Mouse (Mus musculus) CD4-positive, CD25-positive, alpha-beta regulatory T cell, adult 4 months (primary cell): Measurements from ENCODE around the gene Polg2. TPM values are rescaled to one million over a fixed set of nuclear protein-coding genes. Genes with fewer than 3 reads are reported as not detected.
"Not testable (repeated sequence)": the region's sequence is repeated elsewhere in the genome, so short reads cannot be mapped to it uniquely, and the experiment has no call there.

Experiments
- ATAC-seq: one replicate; pipeline ENCODE4 v1.8.0; 2017
- polyA plus RNA-seq, 2 experiments: library from polyadenylated mRNA; unstranded; fragments of 100-300 nt; shearing (Covaris generic); gene quantifications; one replicate each; pipeline ENCODE4 v1.2.1; 2017

The Polg2 gene
- polyA plus RNA-seq: 10 to 100 TPM; 15.0 to 15.3 TPM

- ATAC-seq: peak; percentile 85
These were observed at the start of gene Polg2 for GRCm38 (mm10) chr11:106779388-106780088. Polg2 (minus strand) TSS chr11:106779537.

DNA sequence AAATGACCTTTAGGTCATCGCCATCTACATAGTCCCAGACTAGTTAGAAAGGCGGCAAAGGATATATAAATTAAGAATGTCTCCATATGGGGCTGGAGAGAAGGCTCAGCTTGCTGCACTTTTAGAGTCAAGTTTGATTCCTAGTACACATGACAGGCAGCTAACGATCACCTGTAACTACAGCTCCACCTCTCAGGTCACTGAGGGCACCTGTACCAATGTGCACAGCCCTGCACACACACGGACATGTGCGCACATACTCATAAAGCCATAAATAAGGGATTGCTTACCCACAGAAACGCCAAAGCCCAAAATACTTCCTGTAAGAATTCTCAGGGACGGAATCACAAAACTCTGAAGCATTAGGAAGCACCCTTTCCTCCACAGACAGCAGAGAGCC, 48.7 kb upstream of the Polg2 start:
- no peak for ATAC-seq

DNA sequence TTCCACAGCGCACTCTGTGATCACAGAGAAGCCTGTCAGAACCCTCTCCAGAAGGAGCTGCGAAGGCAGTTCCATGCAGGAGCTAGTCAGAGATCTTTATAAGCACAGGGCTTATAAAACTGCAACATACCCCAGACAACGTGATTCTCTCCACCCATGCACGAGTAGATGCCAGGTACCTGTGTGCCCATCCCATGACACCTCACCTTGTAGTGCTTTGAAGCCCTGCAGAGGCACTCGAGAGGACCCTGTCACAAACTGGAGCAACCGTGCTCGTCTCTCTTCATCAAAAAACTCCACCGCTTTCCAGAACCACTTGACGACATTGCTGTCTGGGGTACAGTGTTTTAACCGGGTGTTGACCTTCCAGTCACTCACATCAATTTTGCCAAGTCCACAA, 45.1 kb upstream of the Polg2 start:
- no peak for ATAC-seq

DNA sequence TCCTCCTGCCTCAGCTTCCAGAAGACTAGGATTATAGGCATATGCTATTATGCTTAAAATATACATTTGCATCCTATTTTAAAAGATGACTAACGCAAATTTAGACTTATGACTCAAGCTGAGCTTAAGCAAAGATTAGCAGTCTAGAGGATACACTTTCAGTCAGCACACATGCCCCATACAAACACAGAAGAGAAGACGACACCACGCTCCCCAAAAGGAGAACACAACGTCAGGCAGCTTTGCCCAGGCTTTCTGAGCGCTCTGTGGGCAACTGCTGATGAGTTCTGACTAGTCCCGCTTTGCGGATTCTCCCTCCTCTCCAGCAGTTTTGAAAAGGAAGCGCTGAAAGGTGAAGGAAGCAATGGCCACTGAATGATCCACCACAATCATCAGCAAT, 44.4 kb upstream of the Polg2 start:
- ATAC-seq: no peak

- ATAC-seq: no peak
These were observed 43.6 kb upstream of the Polg2 start for GRCm38 (mm10) chr11:106822911-106823310.

DNA sequence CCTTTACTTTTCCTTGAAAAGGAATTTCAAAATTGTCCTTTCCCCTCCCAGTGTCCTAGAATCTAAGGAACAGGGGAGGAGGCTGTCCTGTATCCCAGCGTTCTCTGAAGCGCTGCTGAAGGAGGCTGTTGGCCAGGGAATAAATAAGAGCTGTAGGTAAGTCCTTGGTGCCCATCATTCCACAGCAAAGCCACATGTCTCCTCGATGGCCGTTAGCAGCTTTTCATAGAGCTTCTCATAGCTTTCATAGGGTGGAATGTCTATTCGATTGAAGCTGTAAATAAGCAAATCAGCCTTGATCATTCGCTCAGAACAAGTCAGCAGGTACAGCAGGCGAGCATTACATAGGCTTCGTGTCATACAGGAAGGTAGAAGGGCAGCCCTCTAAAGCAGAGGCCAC, 43.2 kb upstream of the Polg2 start:
- no peak for ATAC-seq

DNA sequence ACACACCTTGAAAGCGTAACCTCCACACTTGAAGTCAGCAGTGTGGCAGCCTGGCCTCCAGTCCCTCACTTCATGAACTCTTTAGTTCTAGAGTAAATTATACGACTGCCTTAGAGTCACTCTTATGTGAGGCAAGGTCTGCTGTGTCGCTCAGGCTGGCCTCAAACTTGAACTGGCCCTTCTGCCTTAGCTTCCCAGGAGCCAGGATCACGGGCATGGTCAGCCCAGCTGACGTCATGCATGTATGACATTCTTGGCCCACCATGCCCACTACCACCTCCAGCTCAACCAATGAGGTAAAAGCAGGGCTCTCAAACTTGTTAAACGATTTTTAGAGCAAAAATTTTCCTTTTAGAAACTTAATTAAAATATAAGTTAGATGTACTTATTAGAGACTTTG, 42.1 kb upstream of the Polg2 start:
- ATAC-seq: no peak

- peak; percentile 47 for ATAC-seq
These were observed 41.6 kb upstream of the Polg2 start for GRCm38 (mm10) chr11:106820972-106821371.

- ATAC-seq: no peak
These were observed 40.9 kb upstream of the Polg2 start for GRCm38 (mm10) chr11:106820252-106820651.

DNA sequence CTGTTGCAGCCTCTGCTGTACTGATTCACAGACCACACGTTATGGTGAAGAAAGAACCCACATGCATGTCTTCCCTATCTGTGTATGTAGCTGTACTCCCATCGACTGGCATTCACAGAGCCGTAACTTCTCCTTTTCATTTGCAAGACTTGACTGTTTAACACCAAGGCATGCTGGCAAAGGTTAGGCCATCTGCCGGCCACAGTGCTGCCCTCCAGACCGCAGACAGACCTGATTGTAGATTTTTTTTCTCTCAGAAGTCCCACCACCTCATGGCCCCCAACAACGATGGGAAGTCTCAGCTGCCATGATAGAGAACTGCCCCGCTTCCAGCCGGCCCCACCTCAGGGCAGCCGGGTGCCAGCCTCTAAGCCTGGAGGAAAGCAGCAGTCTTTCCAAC, 40.3 kb upstream of the Polg2 start:
- ATAC-seq: no peak

GRCm38 (mm10) chr11:106818341-106818740, 39.0 kb upstream of the Polg2 start:
- ATAC-seq: no peak

DNA sequence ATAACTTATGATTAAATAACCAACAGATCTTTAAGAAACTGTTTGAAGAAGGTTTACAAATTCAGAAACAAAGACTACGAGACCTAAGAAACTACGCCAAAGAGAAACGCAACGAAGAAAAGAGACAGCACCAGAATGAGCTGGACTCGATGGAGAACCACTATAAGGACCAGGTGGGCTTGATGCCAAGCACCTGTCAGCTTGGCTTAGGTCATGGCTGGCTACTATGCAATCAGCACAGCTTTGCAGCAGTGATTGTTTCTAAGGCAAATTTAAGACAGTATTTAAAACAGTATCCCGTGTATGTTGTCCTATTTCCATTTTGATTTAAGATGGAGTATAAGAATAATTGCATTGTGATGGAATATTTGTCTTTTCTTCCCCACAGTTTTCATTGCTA, 38.5 kb upstream of the Polg2 start:
- no peak for ATAC-seq

GRCm38 (mm10) chr11:106817156-106817555, 37.8 kb upstream of the Polg2 start:
- ATAC-seq: no peak

GRCm38 (mm10) chr11:106816316-106816715, 37.0 kb upstream of the Polg2 start:
- ATAC-seq: no peak

- no peak for ATAC-seq
These were observed 36.4 kb upstream of the Polg2 start for GRCm38 (mm10) chr11:106815761-106816160.

DNA sequence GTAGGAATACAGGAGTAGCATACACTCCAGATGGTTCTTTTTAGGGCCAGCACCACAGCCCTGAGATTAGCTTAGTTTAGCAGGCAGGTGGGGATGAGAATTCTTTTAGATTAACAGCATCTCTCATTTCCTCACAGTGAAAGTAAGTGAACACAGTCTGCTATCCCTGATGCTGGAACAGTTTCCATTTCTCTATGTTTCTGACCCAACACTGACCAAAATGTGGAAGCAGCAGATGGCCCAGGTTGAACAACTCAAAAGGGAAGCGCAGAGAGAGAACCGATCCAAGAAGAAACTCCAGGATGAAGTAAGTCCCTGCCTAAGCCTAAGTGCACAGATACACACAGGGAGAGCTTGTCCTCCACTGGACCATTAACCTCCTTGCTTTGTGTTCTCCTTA, 36.0 kb upstream of the Polg2 start:
- no peak for ATAC-seq

DNA sequence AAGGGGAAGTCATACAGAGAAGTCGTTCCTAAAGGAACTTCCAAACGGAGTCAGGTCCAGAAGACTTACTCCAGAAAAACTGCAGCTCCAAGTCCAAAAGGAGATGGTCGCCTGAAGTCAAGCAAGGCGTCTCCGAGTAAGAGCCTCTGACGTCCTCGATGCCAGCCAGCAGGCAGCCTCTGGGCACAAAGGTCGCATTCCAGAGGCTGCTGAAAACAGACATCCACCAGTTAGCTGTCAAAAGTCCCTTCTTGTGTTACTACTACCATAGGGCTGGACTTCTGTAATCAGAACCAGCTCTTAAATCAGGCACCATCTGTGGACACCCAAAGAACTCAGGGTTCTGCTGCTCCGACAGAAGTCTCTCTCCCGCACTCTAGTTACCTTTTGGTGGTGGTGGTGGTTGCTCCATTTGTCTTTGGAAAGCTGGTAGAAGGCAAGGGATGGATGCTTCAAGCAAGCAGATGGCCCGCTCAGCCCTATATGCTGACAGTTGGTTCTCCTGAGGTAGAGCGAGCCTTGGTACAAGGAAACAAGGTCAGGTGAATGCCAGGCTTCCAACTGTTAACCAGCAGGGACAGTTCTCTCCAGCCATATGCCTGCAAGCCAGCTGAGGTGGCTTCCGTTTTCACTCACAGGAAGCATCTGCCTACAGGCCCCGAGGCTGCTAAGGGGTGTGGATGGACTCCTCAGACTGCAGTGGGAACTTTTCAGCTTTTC, 35.4 kb upstream of the Polg2 start:
- ATAC-seq: no peak

- ATAC-seq: no peak
These were observed 33.2 kb upstream of the Polg2 start for GRCm38 (mm10) chr11:106812410-106813136.

GRCm38 (mm10) chr11:106807442-106807841, 28.1 kb upstream of the Polg2 start:
- ATAC-seq: not testable (repeated sequence)

DNA sequence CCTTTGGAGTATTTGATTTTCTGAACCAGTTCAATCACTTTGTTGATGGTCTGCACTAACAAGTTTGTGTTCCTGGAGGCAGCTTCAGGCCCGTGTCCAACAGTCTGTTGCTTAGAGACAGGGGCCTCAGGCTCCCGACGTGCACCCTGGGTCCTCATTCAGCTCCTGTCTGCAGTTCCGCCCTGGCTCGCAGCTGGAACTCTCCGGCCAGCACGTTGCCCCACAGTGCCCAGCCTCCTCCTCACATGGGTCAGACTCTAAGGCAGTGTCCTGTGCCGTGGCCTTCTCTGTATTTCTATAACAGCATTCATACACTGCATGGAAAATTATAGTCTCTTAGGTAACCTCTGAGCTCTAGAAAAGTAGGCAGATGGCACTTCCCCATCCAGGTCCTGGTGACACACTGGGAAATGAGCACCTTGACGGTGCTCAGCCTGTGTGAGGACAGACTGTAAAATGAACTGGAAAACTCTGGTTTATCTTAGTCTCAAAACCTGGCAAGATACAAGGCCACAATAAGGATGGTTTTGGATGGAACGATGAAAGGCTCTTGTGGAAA, 22.8 kb upstream of the Polg2 start:
- no peak for ATAC-seq

DNA sequence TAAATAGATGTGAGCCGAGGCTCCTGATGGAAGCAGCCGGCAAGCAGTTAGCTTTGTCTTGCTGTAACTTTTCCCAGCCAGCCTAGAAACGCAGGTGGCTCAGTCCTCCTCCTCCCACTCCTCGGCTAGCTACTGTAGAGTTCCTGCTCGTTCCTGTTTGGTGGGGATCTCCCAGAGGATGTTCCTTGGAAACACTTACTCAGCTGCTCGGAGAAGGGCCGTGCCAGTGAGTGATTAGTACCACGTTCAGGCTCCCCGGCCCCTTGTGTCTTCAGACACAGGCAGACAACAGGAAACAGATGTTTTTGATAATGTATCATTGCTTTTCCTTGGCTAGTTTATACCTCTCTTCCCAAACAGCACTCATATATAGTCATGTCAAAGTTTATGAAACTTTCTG, 16.3 kb upstream of the Polg2 start:
- no peak for ATAC-seq

DNA sequence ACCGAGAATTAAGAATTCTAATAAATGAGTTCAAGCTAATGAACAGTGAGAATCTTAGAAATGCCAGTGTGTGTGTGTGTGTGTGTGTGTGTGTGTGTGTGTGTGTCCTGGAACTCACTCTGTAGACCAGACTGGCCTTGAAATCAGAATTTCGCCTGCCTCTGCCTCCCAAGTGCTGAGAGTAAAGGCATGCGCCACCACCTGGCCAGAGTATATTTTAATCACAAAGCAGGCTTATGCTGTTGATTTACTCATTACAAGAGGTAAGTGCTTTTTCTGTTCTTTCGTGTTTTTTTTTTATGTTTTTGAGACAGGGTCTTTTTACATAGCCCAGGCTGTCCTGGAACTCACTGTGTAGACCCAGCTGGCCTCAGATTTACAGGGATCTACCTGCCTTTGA, 14.5 kb upstream of the Polg2 start:
- no peak for ATAC-seq

DNA sequence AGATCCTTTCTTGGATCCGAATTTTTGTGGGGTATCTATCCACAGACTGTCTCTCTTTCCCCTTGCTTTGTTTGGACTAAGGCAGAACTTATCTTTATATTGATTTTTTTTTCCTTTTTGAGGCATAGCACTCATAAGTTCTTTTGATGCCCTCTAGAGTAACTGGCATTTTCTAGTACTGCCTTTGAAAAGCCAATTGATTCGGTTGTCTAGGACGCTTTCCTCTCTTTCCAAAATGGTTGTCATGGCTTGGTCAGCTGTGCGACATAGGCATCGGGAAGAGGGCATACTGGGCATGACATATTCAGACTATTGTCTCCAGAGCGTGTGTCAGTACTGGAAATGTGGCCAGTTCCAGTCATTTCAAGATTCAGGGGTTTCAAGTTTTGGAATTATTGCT, 10.3 kb upstream of the Polg2 start:
- ATAC-seq: no peak
